Mouse (Mus musculus): ENCODE results near the gene Rnf227. TPM values are rescaled to one million over a fixed set of nuclear protein-coding genes. Genes with fewer than 3 reads are reported as not detected.

Gene Rnf227
- polyA plus RNA-seq, 1 experiment from 2014 or later = 25.7 TPM

GRCm38 (mm10) chr11:69370817-69371215 lies 30.6 kb downstream of the Rnf227 start:
- Histone ChIP-seq H3K4me3 (ENCODE audit: low read depth, low read length) (no peak overlapping the region; the same call in 1 of the 2 replicates), H3K27me3 (ENCODE audit: control insufficient read depth, insufficient read depth, low read length) (no peaks in the 10 kb centered on the region), H3K9me3 (ENCODE audit: control insufficient read depth, low read length) (no peaks in the 10 kb centered on the region), H3K27ac (ENCODE audit: low read depth, low read length) (peak overlapping the region; percentile 70), H3K36me3 (ENCODE audit: control insufficient read depth, insufficient read depth, low read length) (no peaks in the 10 kb centered on the region; the same call in 1 of the 2 replicates), H3K9ac (ENCODE audit: low read length) (peak overlapping the region; percentile 42), H3K4me1 (replicated peaks; ENCODE audit: control insufficient read depth, insufficient read depth, low read length) (peaks cover 27% of the 10 kb centered on the region), H3K4me2 (ENCODE audit: low read depth, low read length, severe bottlenecking) (peak overlapping the region; percentile 13; the same call in 1 of the 2 replicates)
- ATAC-seq (replicated peaks; ENCODE audit: low FRiP score) (no peak), DNase-seq (ENCODE audit: low spot score) (no peak)
- 12% methylated on average over 9 of the region's 9 CpGs for WGBS

DNA sequence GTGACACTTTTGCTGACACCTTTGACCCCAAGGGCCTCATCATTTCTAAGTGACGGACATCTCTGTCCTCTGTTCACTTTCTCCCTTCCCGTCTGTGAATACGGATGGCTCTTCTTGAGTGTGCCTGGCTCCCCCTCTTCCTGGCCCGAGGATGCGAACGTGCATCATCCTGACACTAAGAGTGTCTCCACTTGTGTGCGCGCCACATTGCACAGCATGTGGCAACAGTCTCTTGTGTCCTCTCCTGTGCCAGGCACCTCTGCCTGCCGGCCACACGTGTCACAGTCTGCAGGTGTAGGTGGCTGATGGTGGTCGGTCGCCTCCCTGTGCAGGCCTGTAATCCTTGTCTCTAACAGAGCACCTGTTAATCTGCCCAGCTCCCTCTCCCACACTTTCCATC lies 31.3 kb downstream of the Rnf227 start:
- Histone ChIP-seq H3K4me3 (ENCODE audit: low read depth, low read length) (no peak overlapping the region), H3K4me1 (replicated peaks; ENCODE audit: control insufficient read depth, insufficient read depth, low read length) (peaks cover 22% of the 10 kb centered on the region), H3K4me2 (ENCODE audit: low read depth, low read length, severe bottlenecking) (peak overlapping the region; percentile 13; the same call in 1 of the 2 replicates), H3K36me3 (ENCODE audit: control insufficient read depth, insufficient read depth, low read length) (no peaks in the 10 kb centered on the region; the same call in 1 of the 2 replicates), H3K27me3 (ENCODE audit: control insufficient read depth, insufficient read depth, low read length) (no peaks in the 10 kb centered on the region), H3K9me3 (ENCODE audit: control insufficient read depth, low read length) (no peaks in the 10 kb centered on the region), H3K9ac (ENCODE audit: low read length) (peak overlapping the region; percentile 42; the same call in 1 of the 2 replicates), H3K27ac (ENCODE audit: low read depth, low read length) (peak overlapping the region; percentile 70)
- no peak for DNase-seq (ENCODE audit: low spot score)
- 41% methylated on average over 12 of the region's 12 CpGs for WGBS
- no peak for ATAC-seq (replicated peaks; ENCODE audit: low FRiP score)

- H3K27ac ChIP-seq (ENCODE audit: low read depth, low read length) = peak overlapping the region; percentile 70
- no peaks in the 10 kb centered on the region for H3K9me3 ChIP-seq (ENCODE audit: control insufficient read depth, low read length)
- H3K4me1 ChIP-seq (replicated peaks; ENCODE audit: control insufficient read depth, insufficient read depth, low read length) = peaks cover 22% of the 10 kb centered on the region
- H3K4me2 ChIP-seq (ENCODE audit: low read depth, low read length, severe bottlenecking) = 0 out of 2 replicates have a peak overlapping the region, but pooled peaks have one; percentile 1
- no peaks in the 10 kb centered on the region; the same call in 1 of the 2 replicates for H3K36me3 ChIP-seq (ENCODE audit: control insufficient read depth, insufficient read depth, low read length)
- no peaks in the 10 kb centered on the region for H3K27me3 ChIP-seq (ENCODE audit: control insufficient read depth, insufficient read depth, low read length)
- H3K4me3 ChIP-seq (ENCODE audit: low read depth, low read length) = no peak overlapping the region
- ATAC-seq (replicated peaks; ENCODE audit: low FRiP score) (no peak), DNase-seq (ENCODE audit: low spot score) (no peak)
- H3K9ac ChIP-seq (ENCODE audit: low read length) = no peak overlapping the region
- WGBS = 68% methylated on average over 12 of the region's 12 CpGs
These were observed 32.0 kb downstream of the Rnf227 start for GRCm38 (mm10) chr11:69372056-69372779.

DNA sequence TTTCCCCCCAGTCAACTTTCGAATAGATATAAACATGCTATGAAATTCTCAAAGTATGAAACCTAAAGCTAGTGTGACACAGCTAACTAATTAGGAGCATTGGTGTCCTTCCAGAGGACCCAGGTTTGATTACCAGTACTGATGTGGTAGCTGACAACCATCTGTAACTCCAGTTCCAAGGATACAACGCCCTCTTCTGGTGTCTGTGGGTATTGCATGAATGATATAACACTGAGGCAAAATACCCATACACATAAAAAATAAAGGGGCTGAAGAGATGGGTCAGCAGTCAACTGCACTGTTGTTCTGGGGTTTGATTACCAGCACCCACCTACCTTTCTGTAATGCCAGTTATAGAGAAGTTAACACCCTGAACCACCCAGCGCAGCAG lies 32.5 kb downstream of the Rnf227 start:
- Histone ChIP-seq H3K9ac (ENCODE audit: low read length) (no peak overlapping the region), H3K4me2 (ENCODE audit: low read depth, low read length, severe bottlenecking) (0 out of 2 replicates have a peak overlapping the region, but pooled peaks have one; percentile 1), H3K4me1 (replicated peaks; ENCODE audit: control insufficient read depth, insufficient read depth, low read length) (peaks cover 18% of the 10 kb centered on the region), H3K36me3 (ENCODE audit: control insufficient read depth, insufficient read depth, low read length) (no peaks in the 10 kb centered on the region; the same call in 1 of the 2 replicates), H3K9me3 (ENCODE audit: control insufficient read depth, low read length) (no peaks in the 10 kb centered on the region), H3K4me3 (ENCODE audit: low read depth, low read length) (no peak overlapping the region), H3K27ac (ENCODE audit: low read depth, low read length) (no peak overlapping the region), H3K27me3 (ENCODE audit: control insufficient read depth, insufficient read depth, low read length) (no peaks in the 10 kb centered on the region)
- 63% methylated on average over 3 of the region's 3 CpGs for WGBS
- no peak for ATAC-seq (replicated peaks; ENCODE audit: low FRiP score)
- no peak for DNase-seq (ENCODE audit: low spot score)

GRCm38 (mm10) chr11:69373223-69373965 lies 33.1 kb downstream of the Rnf227 start:
- no peak overlapping the region for H3K9ac ChIP-seq (ENCODE audit: low read length)
- no peaks in the 10 kb centered on the region for H3K27me3 ChIP-seq (ENCODE audit: control insufficient read depth, insufficient read depth, low read length)
- no peak overlapping the region for H3K4me3 ChIP-seq (ENCODE audit: low read depth, low read length)
- H3K4me1 ChIP-seq (replicated peaks; ENCODE audit: control insufficient read depth, insufficient read depth, low read length) = peaks cover 16% of the 10 kb centered on the region
- 94% methylated on average over 16 of the region's 16 CpGs for WGBS
- no peaks in the 10 kb centered on the region for H3K9me3 ChIP-seq (ENCODE audit: control insufficient read depth, low read length)
- no peaks in the 10 kb centered on the region; the same call in 1 of the 2 replicates for H3K36me3 ChIP-seq (ENCODE audit: control insufficient read depth, insufficient read depth, low read length)
- ATAC-seq (replicated peaks; ENCODE audit: low FRiP score) (no peak), DNase-seq (ENCODE audit: low spot score) (no peak)
- 0 out of 2 replicates have a peak overlapping the region, but pooled peaks have one; percentile 15 for H3K4me2 ChIP-seq (ENCODE audit: low read depth, low read length, severe bottlenecking)
- H3K27ac ChIP-seq (ENCODE audit: low read depth, low read length) = no peak overlapping the region

GRCm38 (mm10) chr11:69375646-69376045 lies 35.4 kb downstream of the Rnf227 start:
- Histone ChIP-seq H3K36me3 (ENCODE audit: control insufficient read depth, insufficient read depth, low read length) (no peaks in the 10 kb centered on the region; the same call in 1 of the 2 replicates), H3K9me3 (ENCODE audit: control insufficient read depth, low read length) (no peaks in the 10 kb centered on the region)
- WGBS = 82% methylated on average over 4 of the region's 4 CpGs

DNA sequence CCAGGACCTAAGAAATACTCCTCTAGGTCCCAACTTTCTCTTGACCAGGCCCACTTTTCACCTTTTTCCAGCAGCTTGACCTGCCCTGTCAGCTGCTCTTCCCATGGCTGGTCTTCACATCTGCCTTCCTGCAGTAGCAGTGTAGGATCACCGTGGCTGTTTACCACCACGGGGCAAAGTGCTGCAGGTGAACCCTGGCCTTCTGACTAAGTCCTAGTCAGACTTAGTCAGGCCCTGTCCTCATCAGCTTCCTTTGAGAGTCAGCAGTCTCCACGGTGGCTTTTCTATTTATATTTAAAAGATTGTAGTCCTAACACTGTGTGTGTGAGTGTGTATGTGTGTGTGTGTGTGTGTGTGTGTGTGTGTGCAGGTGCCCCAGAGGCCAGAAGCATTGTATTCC lies 37.5 kb downstream of the Rnf227 start:
- ATAC-seq (replicated peaks; ENCODE audit: low FRiP score) (no peak), DNase-seq (ENCODE audit: low spot score) (no peak)
- no peak overlapping the region for H3K9ac ChIP-seq (ENCODE audit: low read length)
- no peak overlapping the region for H3K4me3 ChIP-seq (ENCODE audit: low read depth, low read length)
- H3K36me3 ChIP-seq (ENCODE audit: control insufficient read depth, insufficient read depth, low read length) = no peaks in the 10 kb centered on the region; the same call in 1 of the 2 replicates
- no peaks in the 10 kb centered on the region for H3K4me1 ChIP-seq (replicated peaks; ENCODE audit: control insufficient read depth, insufficient read depth, low read length)
- no peaks in the 10 kb centered on the region for H3K9me3 ChIP-seq (ENCODE audit: control insufficient read depth, low read length)
- no peak overlapping the region for H3K27ac ChIP-seq (ENCODE audit: low read depth, low read length)
- no peaks in the 10 kb centered on the region for H3K27me3 ChIP-seq (ENCODE audit: control insufficient read depth, insufficient read depth, low read length)
- WGBS = 80% methylated on average over 3 of the region's 3 CpGs
- no peak overlapping the region; the same call in 1 of the 2 replicates for H3K4me2 ChIP-seq (ENCODE audit: low read depth, low read length, severe bottlenecking)

More at GRCm38 (mm10) chr11:69375646-69376045, 35.4 kb downstream of the Rnf227 start:
- H3K9ac ChIP-seq (ENCODE audit: low read length) = no peak overlapping the region
- H3K4me2 ChIP-seq (ENCODE audit: low read depth, low read length, severe bottlenecking) = no peak overlapping the region
- H3K4me1 ChIP-seq (replicated peaks; ENCODE audit: control insufficient read depth, insufficient read depth, low read length) = peaks cover 16% of the 10 kb centered on the region
- no peaks in the 10 kb centered on the region for H3K27me3 ChIP-seq (ENCODE audit: control insufficient read depth, insufficient read depth, low read length)
- no peak for DNase-seq (ENCODE audit: low spot score)
- no peak for ATAC-seq (replicated peaks; ENCODE audit: low FRiP score)
- H3K27ac ChIP-seq (ENCODE audit: low read depth, low read length) = no peak overlapping the region
- H3K4me3 ChIP-seq (ENCODE audit: low read depth, low read length) = no peak overlapping the region

- Histone ChIP-seq H3K9me3 (ENCODE audit: control insufficient read depth, low read length) (no peaks in the 10 kb centered on the region), H3K4me3 (ENCODE audit: low read depth, low read length) (no peak overlapping the region), H3K27ac (ENCODE audit: low read depth, low read length) (no peak overlapping the region), H3K36me3 (ENCODE audit: control insufficient read depth, insufficient read depth, low read length) (no peaks in the 10 kb centered on the region), H3K27me3 (ENCODE audit: control insufficient read depth, insufficient read depth, low read length) (no peaks in the 10 kb centered on the region), H3K4me2 (ENCODE audit: low read depth, low read length, severe bottlenecking) (no peak overlapping the region), H3K9ac (ENCODE audit: low read length) (no peak overlapping the region), H3K4me1 (replicated peaks; ENCODE audit: control insufficient read depth, insufficient read depth, low read length) (no peaks in the 10 kb centered on the region)
- 80% methylated on average over 3 of the region's 3 CpGs for WGBS
- ATAC-seq (replicated peaks; ENCODE audit: low FRiP score) (no peak), DNase-seq (ENCODE audit: low spot score) (no peak)
These were observed 39.3 kb downstream of the Rnf227 start for GRCm38 (mm10) chr11:69379600-69379999.

All from forebrain, embryonic 11.5 days (tissue).